Mouse (Mus musculus) intestine, embryonic 16.5 days (tissue): ENCODE measurements around the gene Ssr1. TPM values are rescaled to one million over a fixed set of nuclear protein-coding genes. Genes with fewer than 3 reads are reported as not detected.

Experiments used
- ATAC-seq: fragments of 200-750 bp; cut with Nextera tagmentation; 2 replicates; pipeline ENCODE4 v1.8.0; 2017; ENCODE audit warnings: moderate TSS enrichment, moderate library complexity
- H3K27ac ChIP-seq: fragments of 300-500 bp; sonication (generic); 2 replicates; pipeline ENCODE4 v1.5.1; 2014; ENCODE audit warnings: mild to moderate bottlenecking, low read length
- H3K27me3 ChIP-seq: fragments of 300-500 bp; sonication (generic); replicated peaks from 2 replicates; pipeline ENCODE4 v1.6.1; 2014; ENCODE audit warnings: low read length, control low read depth, mixed read lengths; ENCODE audit not compliant: control insufficient read depth, insufficient read depth
- H3K36me3 ChIP-seq: fragments of 300-500 bp; sonication (generic); 2 replicates; pipeline ENCODE4 v1.6.1; 2014; ENCODE audit warnings: low read length, control low read depth; ENCODE audit not compliant: control insufficient read depth, insufficient read depth
- H3K4me1 ChIP-seq: fragments of 300-500 bp; sonication (generic); 2 replicates; pipeline ENCODE4 v1.6.1; 2014; ENCODE audit warnings: low read length, control low read depth, mixed read lengths; ENCODE audit not compliant: control insufficient read depth, insufficient read depth
- H3K4me2 ChIP-seq: fragments of 300-500 bp; sonication (generic); 2 replicates; pipeline ENCODE4 v1.6.1; 2014; ENCODE audit warnings: low read depth, low read length, control low read depth
- H3K4me3 ChIP-seq: fragments of 300-500 bp; sonication (generic); 2 replicates; pipeline ENCODE4 v1.5.1; 2014; ENCODE audit warnings: mild to moderate bottlenecking, low read length
- H3K9ac ChIP-seq: fragments of 300-500 bp; sonication (generic); 2 replicates; pipeline ENCODE4 v1.6.1; 2014; ENCODE audit warnings: low read depth, low read length
- H3K9me3 ChIP-seq: fragments of 300-500 bp; sonication (generic); 2 replicates; pipeline ENCODE4 v1.6.1; 2016; ENCODE audit warnings: low read length, control low read depth; ENCODE audit not compliant: control insufficient read depth
- WGBS: fragments of 180-500 bp; shearing (Covaris S2); extraction: QIAGEN DNeasy Blood & Tissue Kit; methylation state at CpG from one replicate; pipeline ENCODE4 v1.1.7; 2014; 5-methylcytosine and 5-hydroxymethylcytosine counted together
- polyA plus RNA-seq: library from polyadenylated mRNA; unstranded; fragments of >200 nt; fragmentation: Nextera tagmentation; extraction: Ambion mirVana; gene quantifications from 2 replicates; pipeline ENCODE4 v1.2.1, GENCODE M21; 2015

Ssr1 gene
- polyA plus RNA-seq, 1 experiment from 2014 or later = 129 TPM

DNA sequence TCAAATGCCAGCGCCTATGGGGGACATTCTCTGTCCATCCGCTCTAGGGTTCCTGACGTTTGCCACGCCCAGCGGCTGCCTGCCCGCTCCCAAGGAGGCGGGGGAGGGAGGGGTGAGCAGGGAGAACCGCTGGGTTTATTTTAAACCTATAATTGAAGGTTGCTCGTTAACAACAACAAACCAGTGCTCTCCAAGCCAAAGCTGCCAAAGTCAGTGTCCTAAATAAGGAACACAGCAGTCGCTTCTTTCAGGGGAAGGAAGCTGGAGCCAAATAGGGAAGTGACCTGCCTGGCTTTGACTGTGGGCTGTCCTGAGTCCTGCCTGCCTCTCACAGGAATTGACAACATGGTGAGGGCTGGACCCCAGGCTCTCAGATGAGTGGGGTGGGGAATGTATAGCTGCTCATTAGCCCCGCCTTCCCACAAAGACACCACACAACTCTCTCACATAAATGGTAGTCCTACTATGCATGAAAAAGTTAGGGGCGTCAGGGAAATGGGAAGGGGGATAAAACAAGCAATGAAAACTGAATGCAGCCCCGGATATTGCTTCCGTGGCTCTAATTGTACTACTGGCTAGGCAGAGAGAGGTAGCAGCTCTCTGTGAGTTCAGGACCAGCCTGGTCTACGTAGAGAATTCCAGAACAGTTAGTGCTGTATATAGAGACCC, 34.6 kb downstream of the Ssr1 start:
- WGBS = 81% methylated on average over 15 of the region's 15 CpGs
- H3K27me3 ChIP-seq = no peaks in the 10 kb centered on the region
- H3K36me3 ChIP-seq = no peaks in the 10 kb centered on the region
- no peak for ATAC-seq
- H3K4me3 ChIP-seq = no peak overlapping the region
- H3K9ac ChIP-seq = no peak overlapping the region
- 0 out of 2 replicates have a peak overlapping the region, but pooled peaks have one; percentile 28 for H3K27ac ChIP-seq
- H3K4me1 ChIP-seq = peaks cover 8% of the 10 kb centered on the region
- peaks cover 3% of the 10 kb centered on the region; the same call in 1 of the 2 replicates for H3K9me3 ChIP-seq
- no peak overlapping the region for H3K4me2 ChIP-seq

DNA sequence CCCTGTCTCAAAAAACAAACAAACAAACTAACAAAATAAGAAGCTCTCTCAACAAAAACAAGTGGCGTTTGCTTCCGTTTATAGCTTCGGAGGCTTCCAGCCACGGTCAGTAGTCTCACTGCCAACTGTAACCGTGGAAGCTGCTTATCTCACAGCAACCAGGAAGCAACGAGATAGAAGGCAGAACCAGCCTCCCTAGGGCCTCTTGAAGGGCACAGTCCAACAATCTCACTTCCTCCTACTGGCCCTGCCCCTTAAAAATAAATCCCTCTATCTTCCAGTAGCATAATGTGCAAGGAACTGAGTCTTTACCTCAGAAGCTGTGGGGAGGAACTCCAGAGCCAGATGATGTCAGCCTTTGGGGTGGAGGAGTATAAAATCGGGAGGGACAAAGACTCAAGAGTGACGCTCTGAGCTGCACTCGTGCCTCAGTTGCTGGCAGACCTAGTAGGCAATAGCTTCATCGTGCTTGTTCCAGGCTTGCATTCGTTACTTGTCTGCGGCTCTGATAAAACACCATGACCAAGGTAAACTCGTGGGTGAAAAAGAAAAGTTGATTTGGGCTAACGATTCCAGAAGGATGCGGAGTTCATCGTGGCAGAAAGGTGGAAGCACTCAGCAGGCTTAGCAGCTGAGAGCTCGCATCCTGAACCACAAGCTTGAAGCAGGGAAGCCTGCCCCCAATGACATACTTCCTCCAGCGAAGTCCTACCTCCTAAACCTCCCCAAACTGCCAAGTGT, 35.3 kb downstream of the Ssr1 start:
- H3K4me1 ChIP-seq = peaks cover 1% of the 10 kb centered on the region; the same call in 1 of the 2 replicates
- H3K36me3 ChIP-seq = no peaks in the 10 kb centered on the region
- no peak overlapping the region for H3K4me3 ChIP-seq
- H3K4me2 ChIP-seq = no peak overlapping the region
- H3K27me3 ChIP-seq = no peaks in the 10 kb centered on the region
- peaks cover 3% of the 10 kb centered on the region; the same call in 1 of the 2 replicates for H3K9me3 ChIP-seq
- peak; percentile 67 for ATAC-seq
- no peak overlapping the region for H3K9ac ChIP-seq
- 81% methylated on average over 18 of the region's 18 CpGs for WGBS
- H3K27ac ChIP-seq = peak overlapping the region; percentile 28; the same call in 1 of the 2 replicates

DNA sequence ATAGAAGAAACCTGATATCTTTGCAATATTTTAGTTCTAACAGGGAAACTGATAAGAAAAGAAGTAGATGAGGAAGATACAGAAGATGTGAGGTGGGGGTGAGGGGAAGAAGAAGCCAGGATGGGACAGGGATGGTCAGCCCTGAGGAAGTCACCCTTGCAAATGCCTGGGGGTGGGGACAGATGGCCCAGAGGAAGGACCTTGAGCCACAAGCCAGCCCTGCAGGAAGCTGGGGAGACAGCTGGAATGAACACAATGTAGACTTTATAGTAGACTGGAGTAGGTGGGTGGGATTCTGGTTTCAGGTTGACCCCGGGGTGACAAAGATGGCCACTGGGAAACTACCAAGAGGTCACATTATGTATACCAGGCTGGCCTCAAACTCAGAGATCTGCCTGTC, 39.7 kb downstream of the Ssr1 start:
- H3K27me3 ChIP-seq = no peaks in the 10 kb centered on the region
- H3K9ac ChIP-seq = no peak overlapping the region
- H3K9me3 ChIP-seq = peaks cover 3% of the 10 kb centered on the region; the same call in 1 of the 2 replicates
- no peak overlapping the region for H3K4me3 ChIP-seq
- H3K36me3 ChIP-seq = peaks cover 9% of the 10 kb centered on the region; the same call in 1 of the 2 replicates
- no peak for ATAC-seq
- no peaks in the 10 kb centered on the region for H3K4me1 ChIP-seq
- H3K27ac ChIP-seq = no peak overlapping the region
- no peak overlapping the region for H3K4me2 ChIP-seq
- 87% methylated on average over 1 of the region's 1 CpGs for WGBS

DNA sequence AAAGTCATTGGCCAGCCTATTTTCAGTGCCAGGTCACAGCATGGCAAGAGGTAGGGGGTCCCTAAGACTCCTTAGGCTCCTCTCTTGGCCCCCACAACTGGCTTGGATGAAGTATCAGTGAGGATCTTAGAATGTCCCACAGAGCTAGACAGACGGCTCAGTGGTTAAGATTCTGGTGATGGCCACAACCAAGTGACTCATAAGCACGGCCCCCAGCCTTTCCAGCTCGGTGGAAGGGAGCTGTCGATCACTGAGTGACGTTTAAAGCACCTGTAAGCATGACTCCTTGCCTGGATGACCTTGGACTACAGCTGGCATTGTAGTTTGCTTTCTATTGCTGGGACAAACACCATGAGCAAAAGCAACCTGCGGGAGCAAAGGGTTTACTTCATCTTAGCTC, 41.0 kb downstream of the Ssr1 start:
- H3K36me3 ChIP-seq = peaks cover 18% of the 10 kb centered on the region
- no peak overlapping the region for H3K4me2 ChIP-seq
- H3K9ac ChIP-seq = no peak overlapping the region
- 80% methylated on average over 6 of the region's 6 CpGs for WGBS
- no peak for ATAC-seq
- H3K27me3 ChIP-seq = no peaks in the 10 kb centered on the region
- no peaks in the 10 kb centered on the region for H3K4me1 ChIP-seq
- H3K9me3 ChIP-seq = no peaks in the 10 kb centered on the region; the same call in 1 of the 2 replicates
- H3K4me3 ChIP-seq = no peak overlapping the region
- no peak overlapping the region for H3K27ac ChIP-seq

DNA sequence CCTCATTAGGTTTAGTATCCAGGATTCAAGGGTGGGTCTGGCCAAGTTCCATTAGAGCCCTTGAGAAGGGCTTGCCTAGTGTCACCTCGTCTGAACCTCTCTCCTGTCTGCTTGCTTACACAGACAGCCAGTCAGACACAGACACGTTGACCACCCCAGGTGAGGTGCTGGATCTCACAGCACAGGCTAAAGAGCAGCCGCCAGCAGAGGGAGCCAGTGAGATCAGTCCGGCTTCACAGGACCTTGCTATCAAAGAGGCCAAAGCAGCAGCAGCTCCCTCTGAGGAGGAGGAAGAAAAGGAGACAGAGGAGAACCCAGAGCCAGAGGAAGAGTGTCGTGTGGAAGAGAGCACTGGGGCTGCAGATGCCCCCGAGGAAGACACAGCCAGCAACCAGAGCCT, 47.3 kb downstream of the Ssr1 start:
- Histone ChIP-seq H3K9ac (no peak overlapping the region), H3K4me2 (no peak overlapping the region), H3K36me3 (peaks cover 21% of the 10 kb centered on the region), H3K9me3 (no peaks in the 10 kb centered on the region), H3K27me3 (no peaks in the 10 kb centered on the region), H3K27ac (no peak overlapping the region), H3K4me3 (no peak overlapping the region), H3K4me1 (peaks cover 15% of the 10 kb centered on the region)
- WGBS = 19% methylated on average over 6 of the region's 6 CpGs
- peak; percentile 58 for ATAC-seq

DNA sequence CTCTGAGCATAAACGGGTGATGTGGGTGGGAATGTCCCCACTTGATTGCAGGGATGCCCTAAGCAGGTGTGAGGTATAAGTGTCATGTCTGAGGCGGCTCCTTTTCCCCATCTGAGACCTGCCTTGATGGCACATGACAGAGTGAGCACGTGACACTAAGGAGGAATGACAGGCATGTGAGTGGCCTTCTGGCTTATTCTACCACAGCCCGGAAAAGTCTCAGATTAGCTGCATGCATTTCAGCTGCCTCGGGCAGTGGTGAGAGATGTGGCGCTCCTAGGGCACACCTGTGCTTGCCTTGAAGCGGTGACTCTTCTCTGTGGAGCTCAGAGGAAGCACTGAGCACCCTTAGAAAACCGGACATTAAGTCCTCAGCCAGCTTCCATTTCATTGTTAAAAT, 48.6 kb downstream of the Ssr1 start:
- no peak overlapping the region for H3K4me2 ChIP-seq
- 85% methylated on average over 8 of the region's 8 CpGs for WGBS
- H3K27ac ChIP-seq = no peak overlapping the region
- ATAC-seq = no peak
- H3K4me3 ChIP-seq = no peak overlapping the region
- no peak overlapping the region for H3K9ac ChIP-seq
- peaks cover 19% of the 10 kb centered on the region for H3K4me1 ChIP-seq
- no peaks in the 10 kb centered on the region for H3K27me3 ChIP-seq
- no peaks in the 10 kb centered on the region for H3K9me3 ChIP-seq
- H3K36me3 ChIP-seq = peaks cover 21% of the 10 kb centered on the region

DNA sequence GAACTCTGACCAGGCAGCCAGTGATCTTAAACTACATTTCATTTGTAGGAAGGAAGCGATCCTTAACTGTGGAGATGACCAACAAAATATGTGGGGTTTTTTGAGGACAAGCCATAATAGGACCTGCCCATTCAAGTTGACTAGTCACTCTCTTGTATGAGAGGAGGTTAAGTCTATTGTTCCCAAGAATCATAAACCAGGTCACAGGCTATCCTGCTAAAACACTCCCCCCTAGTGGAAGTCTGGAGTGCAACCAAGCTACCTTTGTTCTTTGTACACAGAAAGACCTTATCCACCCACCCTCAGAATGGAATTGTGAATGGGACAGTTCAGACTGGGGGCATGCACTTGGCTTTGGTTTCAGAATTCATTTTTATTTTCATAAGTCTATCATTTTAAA, 49.7 kb downstream of the Ssr1 start:
- Histone ChIP-seq H3K36me3 (peaks cover 12% of the 10 kb centered on the region), H3K4me2 (no peak overlapping the region), H3K9ac (no peak overlapping the region), H3K4me3 (no peak overlapping the region), H3K27ac (no peak overlapping the region), H3K9me3 (no peaks in the 10 kb centered on the region), H3K4me1 (peaks cover 24% of the 10 kb centered on the region), H3K27me3 (no peaks in the 10 kb centered on the region)
- ATAC-seq = no peak
- WGBS = 79% methylated on average over 1 of the region's 1 CpGs

DNA sequence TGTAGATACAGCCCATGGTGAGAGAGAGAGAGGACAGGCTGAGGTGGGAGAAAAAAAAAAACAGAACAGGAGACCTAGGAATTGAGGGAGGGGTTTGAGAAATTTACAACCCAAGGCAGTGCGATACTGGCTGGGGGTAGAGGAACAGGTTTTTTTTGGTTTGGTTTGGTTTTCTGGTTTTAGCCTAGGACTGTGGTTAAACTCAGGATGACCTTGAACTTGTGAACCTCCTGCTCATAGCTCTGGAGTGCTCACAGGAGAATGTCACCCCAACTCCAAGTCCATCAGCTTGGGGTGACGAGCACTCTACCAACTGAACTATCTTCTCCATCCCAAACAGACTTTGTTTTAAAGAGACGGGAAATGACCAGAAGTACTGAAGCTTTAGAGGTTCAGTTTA, 50.6 kb downstream of the Ssr1 start:
- no peaks in the 10 kb centered on the region for H3K27me3 ChIP-seq
- no peak overlapping the region for H3K9ac ChIP-seq
- no peak for ATAC-seq
- H3K4me3 ChIP-seq = no peak overlapping the region
- peaks cover 24% of the 10 kb centered on the region for H3K4me1 ChIP-seq
- no peak overlapping the region for H3K27ac ChIP-seq
- no peak overlapping the region for H3K4me2 ChIP-seq
- WGBS = 77% methylated on average over 3 of the region's 3 CpGs
- peaks cover 4% of the 10 kb centered on the region for H3K36me3 ChIP-seq
- no peaks in the 10 kb centered on the region for H3K9me3 ChIP-seq

DNA sequence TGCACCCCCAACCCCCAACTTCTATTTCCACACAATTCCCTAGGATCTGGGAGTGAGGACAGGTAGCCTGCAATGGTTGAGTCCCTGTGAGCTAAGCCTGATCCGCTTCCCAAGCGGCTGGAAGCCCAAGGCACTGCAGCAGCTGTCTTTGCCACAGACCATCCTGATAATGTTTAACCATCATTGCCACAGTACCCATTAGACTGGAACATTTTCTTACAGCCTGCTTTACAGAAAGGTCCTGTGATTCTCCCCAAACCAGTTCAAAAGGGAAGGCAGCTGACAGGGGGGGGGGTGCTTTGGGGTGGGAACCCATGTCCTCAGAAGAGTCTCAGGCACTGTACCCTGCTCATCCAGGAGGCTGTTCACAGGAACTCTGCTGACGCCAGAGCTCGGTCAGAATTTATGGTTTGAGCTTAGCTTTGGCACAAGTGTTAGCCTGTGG, 51.1 kb downstream of the Ssr1 start:
- H3K27ac ChIP-seq = peak overlapping the region; percentile 27; the same call in 1 of the 2 replicates
- ATAC-seq = no peak

More for the DNA sequence above, 51.1 kb downstream of the Ssr1 start:
- no peak overlapping the region for H3K9ac ChIP-seq
- no peak overlapping the region for H3K4me3 ChIP-seq
- H3K4me1 ChIP-seq = peaks cover 24% of the 10 kb centered on the region
- no peaks in the 10 kb centered on the region for H3K27me3 ChIP-seq
- H3K4me2 ChIP-seq = no peak overlapping the region
- H3K36me3 ChIP-seq = peaks cover 3% of the 10 kb centered on the region
- no peaks in the 10 kb centered on the region for H3K9me3 ChIP-seq
- 51% methylated on average over 4 of the region's 4 CpGs for WGBS
